Mouse (Mus musculus) T-cell, adult 2 months (primary cell): Measurements from ENCODE around the gene Melk.

ENCODE experiments used
- DNase-seq: peaks from one replicate; pipeline ENCODE4 v3.0.0; 2022; ENCODE audit warnings: low spot score

Melk gene

GRCm38 (mm10) chr4:44300781-44301750, at the start of gene Melk:
Gene Melk, plus strand, starts transcription at chr4:44300876.
- DNase-seq = peak; percentile 69

GRCm38 (mm10) chr4:44251521-44251920, 49.2 kb upstream of the Melk start:
- no peak for DNase-seq

GRCm38 (mm10) chr4:44251966-44252916, 48.4 kb upstream of the Melk start:
- no peak for DNase-seq

GRCm38 (mm10) chr4:44253191-44253590, 47.5 kb upstream of the Melk start:
- no peak for DNase-seq

- no peak for DNase-seq
These were observed 46.1 kb upstream of the Melk start for GRCm38 (mm10) chr4:44254579-44254978.

- DNase-seq = no peak
These were observed 41.5 kb upstream of the Melk start for GRCm38 (mm10) chr4:44259126-44259525.

GRCm38 (mm10) chr4:44260244-44260643, 40.4 kb upstream of the Melk start:
- DNase-seq = peak; percentile 40

- DNase-seq = no peak
These were observed 35.2 kb upstream of the Melk start for GRCm38 (mm10) chr4:44265500-44265899.

GRCm38 (mm10) chr4:44267437-44267836, 33.2 kb upstream of the Melk start:
- DNase-seq = no peak

GRCm38 (mm10) chr4:44269376-44269817, 31.3 kb upstream of the Melk start:
- DNase-seq = no peak

- DNase-seq = peak; percentile 78
These were observed 29.5 kb upstream of the Melk start for GRCm38 (mm10) chr4:44271134-44271533.

- DNase-seq = no peak
These were observed 18.9 kb upstream of the Melk start for GRCm38 (mm10) chr4:44281597-44282265.

GRCm38 (mm10) chr4:44292534-44292933, 8.1 kb upstream of the Melk start:
- peak; percentile 12 for DNase-seq

GRCm38 (mm10) chr4:44295837-44296236, 4.8 kb upstream of the Melk start:
- DNase-seq = no peak

GRCm38 (mm10) chr4:44306585-44306984, 5.9 kb downstream of the Melk start:
- DNase-seq = no peak

GRCm38 (mm10) chr4:44310429-44310828, 9.8 kb downstream of the Melk start:
- no peak for DNase-seq

- DNase-seq = no peak
These were observed 10.2 kb downstream of the Melk start for GRCm38 (mm10) chr4:44310911-44311310.

- no peak for DNase-seq
These were observed 15.7 kb downstream of the Melk start for GRCm38 (mm10) chr4:44316270-44316809.

- no peak for DNase-seq
These were observed 19.8 kb downstream of the Melk start for GRCm38 (mm10) chr4:44320448-44320847.

- DNase-seq = no peak
These were observed 21.4 kb downstream of the Melk start for GRCm38 (mm10) chr4:44322124-44322523.

GRCm38 (mm10) chr4:44325453-44325852, 24.8 kb downstream of the Melk start:
- no peak for DNase-seq

GRCm38 (mm10) chr4:44326721-44327120, 26.0 kb downstream of the Melk start:
- no peak for DNase-seq
